Mouse (Mus musculus) T-cell, adult 2 months (primary cell): ENCODE results near the gene Cinp.

ENCODE experiments used
- DNase-seq: peaks from one replicate; pipeline ENCODE4 v3.0.0; 2022; ENCODE audit warnings: low spot score

Cinp gene

DNA sequence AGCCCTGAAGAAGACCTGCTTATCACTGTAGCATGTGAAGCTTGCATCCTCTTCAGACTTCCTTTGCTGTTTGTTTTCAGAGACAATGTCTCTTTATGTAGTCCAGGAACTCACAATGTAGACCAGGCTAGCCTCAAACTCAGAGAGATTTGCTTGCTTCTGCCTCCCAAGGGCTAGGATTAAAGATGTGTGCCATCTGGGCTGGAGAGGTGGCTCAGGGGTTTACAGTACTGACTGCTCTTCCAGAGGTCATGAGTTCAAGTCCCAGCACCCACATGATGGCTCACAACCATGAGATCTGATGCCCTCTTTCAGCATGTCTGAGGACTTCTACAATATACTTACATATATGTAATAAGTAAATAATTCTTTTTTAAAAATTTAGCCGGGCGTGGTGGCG, 53.8 kb downstream of the Cinp start:
- DNase-seq = no peak

DNA sequence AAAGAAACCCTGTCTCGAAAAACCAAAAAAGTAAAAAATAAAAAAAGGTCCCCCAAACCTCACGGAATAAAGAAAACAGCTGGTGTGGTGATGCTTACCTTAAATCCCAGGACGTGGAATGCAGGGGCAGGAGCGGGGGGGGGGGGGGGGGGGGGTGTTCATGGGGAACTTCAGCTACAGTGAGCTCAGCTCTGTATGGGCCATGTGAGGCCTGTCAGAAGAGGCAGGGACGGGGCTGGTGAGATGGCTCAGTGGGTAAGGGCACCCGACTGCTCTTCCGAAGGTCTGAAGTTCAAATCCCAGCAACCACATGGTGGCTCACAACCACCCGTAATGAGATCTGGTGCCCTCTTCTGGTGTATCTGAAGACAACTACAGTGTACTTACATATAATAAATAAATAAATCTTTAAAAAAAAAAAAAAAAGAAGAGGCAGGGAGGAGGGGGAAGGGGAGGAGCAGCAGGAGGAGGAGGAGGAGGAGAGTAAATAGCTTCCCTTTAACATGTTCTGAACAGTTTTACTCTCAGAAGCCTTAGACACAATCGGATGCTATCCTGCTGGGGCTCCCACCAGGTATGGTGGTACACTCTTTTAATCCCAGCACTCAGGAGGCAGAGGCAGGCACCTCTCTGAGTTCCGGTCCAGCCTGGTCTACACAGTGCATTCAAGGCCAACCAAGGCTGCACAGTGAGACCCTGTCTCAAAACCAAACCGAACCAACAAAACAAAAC, 58.5 kb downstream of the Cinp start:
- DNase-seq = no peak

DNA sequence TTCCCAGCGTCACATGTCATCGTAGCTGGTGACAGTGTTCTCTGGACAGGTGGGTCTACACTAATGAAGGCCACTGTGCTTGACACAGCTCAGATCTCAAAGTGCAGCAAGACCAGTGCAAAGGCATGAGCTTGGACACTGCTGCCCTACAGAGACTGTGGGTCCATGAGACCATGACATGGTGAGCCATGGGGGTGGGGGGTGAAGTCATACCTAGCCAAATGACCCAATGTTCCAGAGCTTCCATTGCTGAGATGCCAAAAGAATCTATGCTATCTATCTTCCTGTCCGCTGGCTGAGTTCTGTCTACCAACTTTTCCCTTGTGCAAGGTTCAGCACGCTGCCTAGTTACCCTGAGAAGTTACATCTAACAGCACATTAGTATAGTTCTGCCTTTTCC, 60.0 kb downstream of the Cinp start:
- no peak for DNase-seq
